Mouse (Mus musculus) liver, embryonic 14.5 days (tissue): ENCODE results near the gene Disp1.

Experiments
- CTCF ChIP-seq: IDR thresholded peaks from 2 replicates; pipeline ENCODE4 v1.5.1; 2016; ENCODE audit warnings: antibody characterized with exemption, low read depth, control low read depth
- EP300 ChIP-seq: IDR thresholded peaks from 2 replicates; pipeline ENCODE4 v1.6.1; 2016; ENCODE audit warnings: antibody characterized with exemption, low read depth

DNA sequence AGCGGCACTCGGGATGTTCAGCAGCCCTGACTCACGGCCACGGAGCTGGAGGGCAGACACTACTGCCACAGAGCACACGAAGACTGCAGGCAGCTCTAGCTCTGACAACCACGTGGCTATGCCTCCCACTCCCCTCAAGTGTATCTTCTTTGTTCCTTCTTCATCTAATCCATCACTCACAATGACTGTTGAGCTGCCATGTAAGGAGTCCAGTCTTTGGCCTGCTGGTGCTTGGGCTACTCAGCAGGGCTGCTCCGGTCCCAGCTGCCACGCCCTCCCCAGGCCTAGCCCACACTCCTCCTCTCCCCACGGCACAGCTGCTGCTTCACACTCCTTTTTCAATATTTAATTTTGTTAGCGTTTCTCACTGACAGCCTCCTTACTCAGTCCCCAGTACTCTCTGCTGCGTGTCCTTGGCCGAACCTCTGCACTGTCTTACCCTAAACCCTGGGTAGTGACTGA lies 70.9 kb downstream of the Disp1 start:
- TF ChIP-seq CTCF (no peak), EP300 (no peak)
